Mouse (Mus musculus): ENCODE results near the gene Cdc42ep5. TPM values are rescaled to one million over a fixed set of nuclear protein-coding genes. Genes with fewer than 3 reads are reported as not detected.
A peak's percentile ranks its signal among the peaks of the same experiment; 100 is the strongest.

Gene Cdc42ep5
- polyA plus RNA-seq, 1 experiment: 2.7 TPM

GRCm38 (mm10) chr7:4144766-4145551, 19.7 kb downstream of the Cdc42ep5 start:
- Histone ChIP-seq H3K27me3 (ENCODE audit: control insufficient read depth, insufficient read depth, low read length) (no peaks in the 10 kb centered on the region), H3K4me3 (replicated peaks; ENCODE audit: insufficient read depth, low read depth, low read length) (no peak overlapping the region), H3K27ac (ENCODE audit: insufficient read depth, low read length) (no peak overlapping the region), H3K4me1 (ENCODE audit: control insufficient read depth, insufficient read depth, low read length) (peaks cover 6% of the 10 kb centered on the region; the same call in 1 of the 2 replicates)
- 93% methylated on average over 20 of the region's 20 CpGs for WGBS
- DNase-seq: peak in 1 of 2 experiments; percentile 20
- no peak for TF ChIP-seq CTCF (IDR thresholded peaks at IDR 0.05; ENCODE audit: borderline replicate concordance, insufficient read depth, low read depth, low read length)
- TF ChIP-seq POLR2A (IDR thresholded peaks at IDR 0.05; ENCODE audit: borderline replicate concordance, insufficient read depth, low read length): no peak

GRCm38 (mm10) chr7:4144046-4144445, 20.6 kb downstream of the Cdc42ep5 start:
- no peak overlapping the region for H3K27ac ChIP-seq (ENCODE audit: insufficient read depth, low read length)
- H3K4me1 ChIP-seq (ENCODE audit: control insufficient read depth, insufficient read depth, low read length): peaks cover 6% of the 10 kb centered on the region; the same call in 1 of the 2 replicates
- no peak overlapping the region for H3K4me3 ChIP-seq (replicated peaks; ENCODE audit: insufficient read depth, low read depth, low read length)
- H3K27me3 ChIP-seq (ENCODE audit: control insufficient read depth, insufficient read depth, low read length): no peaks in the 10 kb centered on the region
- TF ChIP-seq POLR2A (IDR thresholded peaks at IDR 0.05; ENCODE audit: borderline replicate concordance, insufficient read depth, low read length): no peak
- DNase-seq: no peak
- 95% methylated on average over 13 of the region's 13 CpGs for WGBS

- TF ChIP-seq CTCF (IDR thresholded peaks at IDR 0.05; ENCODE audit: borderline replicate concordance, insufficient read depth, low read depth, low read length) (no peak), POLR2A (IDR thresholded peaks at IDR 0.05; ENCODE audit: borderline replicate concordance, insufficient read depth, low read length) (no peak)
- Histone ChIP-seq H3K4me1 (ENCODE audit: control insufficient read depth, insufficient read depth, low read length) (peaks cover 7% of the 10 kb centered on the region; the same call in 1 of the 2 replicates), H3K27me3 (ENCODE audit: control insufficient read depth, insufficient read depth, low read length) (no peaks in the 10 kb centered on the region), H3K4me3 (replicated peaks; ENCODE audit: insufficient read depth, low read depth, low read length) (no peak overlapping the region), H3K27ac (ENCODE audit: insufficient read depth, low read length) (no peak overlapping the region)
- 92% methylated on average over 19 of the region's 19 CpGs for WGBS
- peak; percentile 9 to 16 for DNase-seq
These were observed 21.2 kb downstream of the Cdc42ep5 start for GRCm38 (mm10) chr7:4143506-4143905.

GRCm38 (mm10) chr7:4142796-4143445, 21.7 kb downstream of the Cdc42ep5 start:
- no peak for TF ChIP-seq CTCF (IDR thresholded peaks at IDR 0.05; ENCODE audit: borderline replicate concordance, insufficient read depth, low read depth, low read length)
- no peak overlapping the region for H3K4me3 ChIP-seq (replicated peaks; ENCODE audit: insufficient read depth, low read depth, low read length)
- DNase-seq: peak in 1 of 2 experiments; percentile 27
- H3K27me3 ChIP-seq (ENCODE audit: control insufficient read depth, insufficient read depth, low read length): no peaks in the 10 kb centered on the region
- no peak overlapping the region for H3K27ac ChIP-seq (ENCODE audit: insufficient read depth, low read length)
- peaks cover 3% of the 10 kb centered on the region; the same call in 1 of the 2 replicates for H3K4me1 ChIP-seq (ENCODE audit: control insufficient read depth, insufficient read depth, low read length)
- 92% methylated on average over 10 of the region's 10 CpGs for WGBS

GRCm38 (mm10) chr7:4141648-4142325, 22.9 kb downstream of the Cdc42ep5 start:
- 61% methylated on average over 6 of the region's 6 CpGs for WGBS
- TF ChIP-seq POLR2A (IDR thresholded peaks at IDR 0.05; ENCODE audit: borderline replicate concordance, insufficient read depth, low read length): no peak
- no peak for TF ChIP-seq CTCF (IDR thresholded peaks at IDR 0.05; ENCODE audit: borderline replicate concordance, insufficient read depth, low read depth, low read length)
- no peak overlapping the region for H3K4me3 ChIP-seq (replicated peaks; ENCODE audit: insufficient read depth, low read depth, low read length)
- H3K4me1 ChIP-seq (ENCODE audit: control insufficient read depth, insufficient read depth, low read length): peaks cover 3% of the 10 kb centered on the region; the same call in 1 of the 2 replicates
- no peak overlapping the region for H3K27ac ChIP-seq (ENCODE audit: insufficient read depth, low read length)
- DNase-seq: no peak
- H3K27me3 ChIP-seq (ENCODE audit: control insufficient read depth, insufficient read depth, low read length): no peaks in the 10 kb centered on the region

GRCm38 (mm10) chr7:4139391-4139790, 25.3 kb downstream of the Cdc42ep5 start:
- WGBS: 85% methylated on average over 5 of the region's 5 CpGs
- Histone ChIP-seq H3K27me3 (ENCODE audit: control insufficient read depth, insufficient read depth, low read length) (no peaks in the 10 kb centered on the region), H3K4me3 (replicated peaks; ENCODE audit: insufficient read depth, low read depth, low read length) (no peak overlapping the region), H3K4me1 (ENCODE audit: control insufficient read depth, insufficient read depth, low read length) (peaks cover 3% of the 10 kb centered on the region; the same call in 1 of the 2 replicates), H3K27ac (ENCODE audit: insufficient read depth, low read length) (no peak overlapping the region)
- peak in 1 of 2 experiments; percentile 9 for DNase-seq
- TF ChIP-seq CTCF (IDR thresholded peaks at IDR 0.05; ENCODE audit: borderline replicate concordance, insufficient read depth, low read depth, low read length) (no peak), POLR2A (IDR thresholded peaks at IDR 0.05; ENCODE audit: borderline replicate concordance, insufficient read depth, low read length) (no peak)

- Histone ChIP-seq H3K27me3 (ENCODE audit: control insufficient read depth, insufficient read depth, low read length) (no peaks in the 10 kb centered on the region), H3K4me3 (replicated peaks; ENCODE audit: insufficient read depth, low read depth, low read length) (no peak overlapping the region), H3K27ac (ENCODE audit: insufficient read depth, low read length) (no peak overlapping the region), H3K4me1 (ENCODE audit: control insufficient read depth, insufficient read depth, low read length) (peaks cover 3% of the 10 kb centered on the region; the same call in 1 of the 2 replicates)
- WGBS: 51% methylated on average over 7 of the region's 7 CpGs
- TF ChIP-seq CTCF (IDR thresholded peaks at IDR 0.05; ENCODE audit: borderline replicate concordance, insufficient read depth, low read depth, low read length) (no peak), POLR2A (IDR thresholded peaks at IDR 0.05; ENCODE audit: borderline replicate concordance, insufficient read depth, low read length) (no peak)
- DNase-seq: peak in 1 of 2 experiments; percentile 10
These were observed 26.0 kb downstream of the Cdc42ep5 start for GRCm38 (mm10) chr7:4138671-4139070.

Measured in cerebellum, adult 2 months (tissue).